In the genomic region with DNA sequence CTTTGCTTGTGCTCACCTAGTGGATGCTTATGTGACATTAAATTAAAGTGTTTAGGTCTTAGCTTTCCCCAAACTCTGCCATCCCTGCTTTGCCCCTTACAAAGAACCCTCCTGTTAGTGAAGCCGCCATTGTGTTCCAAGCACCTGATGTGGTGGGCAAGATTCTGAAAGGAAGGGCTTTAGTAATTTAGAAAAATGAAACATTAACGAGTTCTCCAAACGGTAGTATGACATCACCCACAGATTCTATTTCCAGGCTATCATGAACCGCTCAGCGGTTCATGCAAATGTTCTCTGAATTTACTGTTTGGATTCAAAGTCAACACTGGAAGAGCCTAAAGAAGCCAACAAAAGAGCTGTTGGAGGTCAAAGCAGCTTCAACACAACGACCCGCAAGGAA, we compare ENCODE assay signal across 15 mouse cellular contexts. TPM values are rescaled to one million over a fixed set of nuclear protein-coding genes. Genes with fewer than 3 reads are reported as not detected.
"Had no signal": no experiment of that assay in that cellular context is flagged by ENCODE, and none has a peak within 500 bp of the region (broad histone marks: within the 10 kb centered on the region; RNA-seq: fewer than 3 reads in every experiment).

No protein-coding gene starts in this region.

- H3K4me2 ChIP-seq: kidney, embryonic 15.5 days; limb, embryonic 13.5 days; neural tube, embryonic 12.5 days had no signal

- H3K27ac ChIP-seq: kidney, embryonic 15.5 days; limb, embryonic 13.5 days; liver, embryonic 14.5 days; neural tube, embryonic 12.5 days had no signal

- H3K4me3 ChIP-seq: kidney, embryonic 15.5 days; limb, embryonic 13.5 days; myocyte; neural tube, embryonic 12.5 days had no signal

- H3K9me3 ChIP-seq: kidney, embryonic 15.5 days; limb, embryonic 13.5 days; neural tube, embryonic 12.5 days had no signal

- H3K36me3 ChIP-seq: kidney, embryonic 15.5 days; limb, embryonic 13.5 days; neural tube, embryonic 12.5 days had no signal

- DNase-seq: kidney, adult 2 months; kidney, postnatal 14 days; layer of hippocampus, adult 9-11 months; layer of hippocampus, postnatal 36 days; left cerebral cortex, postnatal 4 days; lung, adult 18-20 months; right cerebral cortex, postnatal 14 days; thymus, postnatal 4 days had no signal

- H3K9ac ChIP-seq: kidney, embryonic 15.5 days; limb, embryonic 13.5 days; liver, embryonic 14.5 days; neural tube, embryonic 12.5 days had no signal

RNA-seq across cellular contexts. Expression of gene Creg2, which starts 2.7 kb away (rescaled TPM):
- total RNA-seq: liver, adult 2 months; megakaryocyte-erythroid progenitor cell, adult 5-6 weeks had no signal
- polyA plus RNA-seq: liver, adult 2 months; myocyte had no signal
